Mouse (Mus musculus) duodenum, adult 2 months (tissue): ENCODE results near the gene Olfr292. TPM values are rescaled to one million over a fixed set of nuclear protein-coding genes. Genes with fewer than 3 reads are reported as not detected.

Source experiments
- polyA plus RNA-seq: library from polyadenylated mRNA; depleted of rRNA; stranded (reverse); fragments of >200 nt; gene quantifications from 2 replicates; pipeline ENCODE4 v1.2.3, GENCODE M21; 2012; ENCODE audit warnings: low replicate concordance; rRNA removed

Olfr292 gene
- not detected in 2 replicates for polyA plus RNA-seq

GRCm38 (mm10) chr7:86688030-86688429, at the start of gene Olfr292:
Gene Olfr292 (plus strand): TSS chr7:86688330.

GRCm38 (mm10) chr7:86648761-86649160, 39.4 kb upstream of the Olfr292 start, which contains the start of gene Olfr293:
Gene Olfr293 (plus strand): TSS chr7:86649061.

Other genes with a start within 250 kb of the Olfr292 start
- not detected in 2 replicates for gene Olfr299, start 228.4 kb upstream of the Olfr292 start, polyA plus RNA-seq
- not detected in 2 replicates for gene Olfr298, start 195.8 kb upstream of the Olfr292 start, polyA plus RNA-seq
- gene Olfr297, start 168.4 kb upstream of the Olfr292 start, polyA plus RNA-seq: not detected in 2 replicates
- not detected in 2 replicates for gene Olfr295, start 104.5 kb upstream of the Olfr292 start, polyA plus RNA-seq
- not detected in 2 replicates for gene Olfr294, start 71.7 kb upstream of the Olfr292 start, polyA plus RNA-seq
- not detected in 2 replicates for gene Olfr293, start 39.3 kb upstream of the Olfr292 start, polyA plus RNA-seq
- not detected in 2 replicates for gene Folh1, start 87.6 kb downstream of the Olfr292 start, polyA plus RNA-seq
- not detected in 2 replicates for gene Vmn2r77, start 106.7 kb downstream of the Olfr292 start, polyA plus RNA-seq
- gene Vmn2r78, start 226.8 kb downstream of the Olfr292 start, polyA plus RNA-seq: not detected in 2 replicates